Mouse (Mus musculus) hindbrain, embryonic 11.5 days (tissue): ENCODE results near the gene Nme6. TPM values are rescaled to one million over a fixed set of nuclear protein-coding genes. Genes with fewer than 3 reads are reported as not detected.
A peak's percentile ranks its signal among the peaks of the same experiment; 100 is the strongest.

Experiments
- ATAC-seq: fragments of 200-750 bp; cut with Nextera tagmentation; 2 replicates; pipeline ENCODE4 v1.8.0; 2017; ENCODE audit warnings: mild to moderate bottlenecking, moderate TSS enrichment, moderate library complexity; ENCODE audit not compliant: low FRiP score
- DNase-seq: peaks from one replicate; pipeline ENCODE4 v3.0.0-alpha.2; 2015; ENCODE audit warnings: low spot score
- H3K27ac ChIP-seq: fragments of 300-500 bp; sonication (generic); 2 replicates; pipeline ENCODE4 v1.5.1; 2014; ENCODE audit warnings: mild to moderate bottlenecking, low read depth, low read length
- H3K27me3 ChIP-seq: fragments of 300-500 bp; sonication (generic); 2 replicates; pipeline ENCODE4 v1.6.1; 2014; ENCODE audit warnings: mild to moderate bottlenecking, low read length, moderate library complexity, mixed read lengths; ENCODE audit not compliant: control insufficient read depth, insufficient read depth
- H3K36me3 ChIP-seq: fragments of 300-500 bp; sonication (generic); 2 replicates; pipeline ENCODE4 v1.6.1; 2014; ENCODE audit warnings: mild to moderate bottlenecking, low read length, moderate library complexity, mixed read lengths; ENCODE audit not compliant: control insufficient read depth, insufficient read depth
- H3K4me1 ChIP-seq: fragments of 300-500 bp; sonication (generic); replicated peaks from 2 replicates; pipeline ENCODE4 v1.6.1; 2014; ENCODE audit warnings: low read length, mixed read lengths; ENCODE audit not compliant: control insufficient read depth, insufficient read depth
- H3K4me2 ChIP-seq: fragments of 300-500 bp; sonication (generic); replicated peaks from 2 replicates; pipeline ENCODE4 v1.6.1; 2014; ENCODE audit warnings: mild to moderate bottlenecking, low read depth, low read length
- H3K4me3 ChIP-seq: fragments of 300-500 bp; sonication (generic); 2 replicates; pipeline ENCODE4 v1.5.1; 2014; ENCODE audit warnings: low read depth, low read length
- H3K9ac ChIP-seq: fragments of 300-500 bp; sonication (generic); 2 replicates; pipeline ENCODE4 v1.6.1; 2014; ENCODE audit warnings: low read depth, low read length
- H3K9me3 ChIP-seq: fragments of 300-500 bp; sonication (generic); 2 replicates; pipeline ENCODE4 v1.6.1; 2016; ENCODE audit warnings: low read length; ENCODE audit not compliant: control insufficient read depth
- WGBS: fragments of 180-500 bp; shearing (Covaris S2); extraction: QIAGEN DNeasy Blood & Tissue Kit; methylation state at CpG from one replicate; pipeline ENCODE4 v1.1.7; 2014; 5-methylcytosine and 5-hydroxymethylcytosine counted together
- polyA plus RNA-seq: library from polyadenylated mRNA; unstranded; fragments of >200 nt; fragmentation: Nextera tagmentation; extraction: Ambion mirVana; gene quantifications from 2 replicates; pipeline ENCODE4 v1.2.1, GENCODE M21; 2014

Nme6 gene
- polyA plus RNA-seq, 1 experiment from 2014 or later = 90.6 TPM

GRCm38 (mm10) chr9:109811980-109812379 is 20.6 kb upstream of the Nme6 start, which contains the start of gene Spink8:
TSS of gene Spink8 (plus strand) at chr9:109812280.
- ATAC-seq = no peak
- no peak within 1 kb of the TSS for H3K4me3 ChIP-seq
- 64% methylated on average over 1 of the region's 1 CpGs for WGBS
- H3K36me3 ChIP-seq = no peaks in the 10 kb centered on the region
- no peaks in the 10 kb centered on the region for H3K4me1 ChIP-seq
- H3K27me3 ChIP-seq = no peaks in the 10 kb centered on the region
- no peak within 1 kb of the TSS for H3K9ac ChIP-seq
- DNase-seq = no peak
- H3K27ac ChIP-seq = no peak within 1 kb of the TSS
- no peak within 1 kb of the TSS for H3K4me2 ChIP-seq
- no peaks in the 10 kb centered on the region for H3K9me3 ChIP-seq

DNA sequence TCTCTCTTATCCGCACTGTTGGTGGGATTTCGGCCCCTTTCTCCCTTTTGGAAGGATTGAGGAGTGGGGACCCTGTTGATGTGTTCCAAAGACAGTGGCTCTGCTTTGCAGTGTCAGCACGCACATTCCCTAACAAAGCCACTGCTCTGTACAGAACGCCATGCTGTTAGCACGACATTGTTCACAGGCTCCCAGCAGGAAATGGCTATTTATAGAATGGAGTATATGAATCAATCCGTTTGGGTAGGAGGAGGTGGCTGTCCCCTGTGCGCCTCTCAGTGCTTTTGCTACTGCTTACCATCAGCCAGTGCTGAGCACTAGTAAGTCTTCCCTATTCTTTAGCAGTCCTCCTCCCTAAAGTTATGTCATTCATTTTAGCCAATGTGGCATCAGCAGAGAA is 19.1 kb upstream of the Nme6 start:
- DNase-seq = peak; percentile 27
- no peaks in the 10 kb centered on the region for H3K27me3 ChIP-seq
- no peak overlapping the region for H3K27ac ChIP-seq
- ATAC-seq = peak; percentile 35; the same call in 1 of the 2 replicates
- no peak overlapping the region for H3K4me2 ChIP-seq
- no peak overlapping the region for H3K4me3 ChIP-seq
- WGBS = 52% methylated on average over 7 of the region's 7 CpGs
- no peaks in the 10 kb centered on the region for H3K36me3 ChIP-seq
- no peaks in the 10 kb centered on the region for H3K4me1 ChIP-seq
- H3K9me3 ChIP-seq = no peaks in the 10 kb centered on the region
- no peak overlapping the region for H3K9ac ChIP-seq

DNA sequence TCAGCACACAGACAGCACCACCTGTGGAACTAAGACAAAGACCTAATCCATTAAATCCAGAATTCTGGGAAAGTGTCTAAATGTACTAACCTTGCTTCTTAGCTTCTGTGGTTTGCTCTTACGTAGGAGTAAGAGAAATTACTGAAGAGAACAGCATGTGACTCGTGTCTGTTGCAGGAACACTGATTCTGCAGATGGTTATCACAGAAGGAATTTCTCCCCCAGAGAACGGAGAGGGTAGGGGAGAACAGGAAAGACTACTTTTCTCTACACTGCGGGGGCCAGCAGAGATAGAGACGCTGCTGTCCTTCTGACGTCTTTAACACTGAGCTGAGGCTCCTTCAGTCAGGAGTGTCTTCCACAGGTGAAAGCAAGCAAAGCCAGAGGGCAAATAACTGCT is 16.2 kb upstream of the Nme6 start:
- 60% methylated on average over 6 of the region's 6 CpGs for WGBS
- Histone ChIP-seq H3K4me1 (no peaks in the 10 kb centered on the region), H3K27me3 (no peaks in the 10 kb centered on the region), H3K4me3 (no peak overlapping the region), H3K9ac (no peak overlapping the region), H3K9me3 (no peaks in the 10 kb centered on the region), H3K4me2 (no peak overlapping the region), H3K36me3 (no peaks in the 10 kb centered on the region), H3K27ac (no peak overlapping the region)
- no peak for ATAC-seq
- no peak for DNase-seq

DNA sequence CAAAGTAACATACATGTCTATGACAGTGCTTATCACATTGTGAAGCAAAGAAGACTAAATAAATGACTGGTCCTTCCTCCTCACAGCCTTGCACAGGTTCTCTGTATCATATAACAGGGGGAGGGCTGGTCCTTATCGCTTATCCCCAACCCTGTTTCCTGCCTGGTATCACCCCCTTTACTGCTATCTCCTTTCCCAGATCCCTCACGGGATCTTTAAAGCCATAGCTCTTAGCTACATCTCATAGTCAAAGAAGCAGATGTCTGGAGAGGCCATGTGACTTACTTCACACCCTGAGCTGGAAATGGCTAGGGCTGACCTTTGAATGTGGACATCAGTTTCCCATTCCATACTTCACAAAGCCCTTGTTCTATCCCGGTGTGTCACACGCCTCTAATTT is 6.8 kb upstream of the Nme6 start:
- Histone ChIP-seq H3K27me3 (no peaks in the 10 kb centered on the region), H3K4me2 (no peak overlapping the region), H3K36me3 (no peaks in the 10 kb centered on the region), H3K9ac (no peak overlapping the region), H3K4me3 (no peak overlapping the region), H3K9me3 (no peaks in the 10 kb centered on the region), H3K27ac (no peak overlapping the region), H3K4me1 (no peaks in the 10 kb centered on the region)
- DNase-seq (no peak), ATAC-seq (no peak)
- WGBS = 72% methylated on average over 4 of the region's 4 CpGs

GRCm38 (mm10) chr9:109826181-109826580 is 6.4 kb upstream of the Nme6 start:
- DNase-seq (no peak), ATAC-seq (no peak)
- 80% methylated on average over 5 of the region's 5 CpGs for WGBS
- Histone ChIP-seq H3K9me3 (no peaks in the 10 kb centered on the region), H3K4me1 (no peaks in the 10 kb centered on the region), H3K27me3 (no peaks in the 10 kb centered on the region), H3K9ac (no peak overlapping the region), H3K4me3 (no peak overlapping the region), H3K4me2 (no peak overlapping the region), H3K27ac (no peak overlapping the region), H3K36me3 (no peaks in the 10 kb centered on the region)

DNA sequence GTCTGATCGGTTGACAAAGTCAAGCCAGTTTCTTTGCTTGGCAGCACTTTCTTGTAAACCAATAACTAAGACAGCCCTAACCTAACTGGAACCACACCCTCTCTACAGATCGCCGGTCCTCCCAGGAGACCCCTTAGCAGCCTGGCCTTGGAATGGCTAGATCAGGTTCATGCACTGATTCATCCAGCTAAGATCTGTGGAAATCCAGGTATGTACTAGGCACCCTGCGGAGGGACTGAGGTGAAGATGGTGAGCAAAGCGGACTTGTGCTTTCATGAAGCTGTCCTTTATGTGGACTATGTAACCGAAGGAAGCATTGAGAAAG is 501 bp downstream of the Nme6 start:
- 15% methylated on average over 6 of the region's 6 CpGs for WGBS
- 0 out of 2 replicates have a peak, but pooled peaks cover 3% of the 10 kb centered on the region for H3K4me1 ChIP-seq
- no peaks in the 10 kb centered on the region for H3K36me3 ChIP-seq
- H3K27me3 ChIP-seq = no peaks in the 10 kb centered on the region
- peak overlapping the region; percentile 62 for H3K9ac ChIP-seq
- peak overlapping the region; percentile 48 for H3K4me3 ChIP-seq
- H3K9me3 ChIP-seq = no peaks in the 10 kb centered on the region
- H3K27ac ChIP-seq = no peak overlapping the region
- DNase-seq = no peak
- ATAC-seq = peak; percentile 58
- H3K4me2 ChIP-seq = peak overlapping the region; percentile 40

- Histone ChIP-seq H3K4me3 (no peak within 1 kb of the TSS), H3K27ac (no peak within 1 kb of the TSS), H3K9me3 (no peaks in the 10 kb centered on the region), H3K36me3 (no peaks in the 10 kb centered on the region), H3K9ac (no peak within 1 kb of the TSS), H3K27me3 (no peaks in the 10 kb centered on the region), H3K4me2 (no peak within 1 kb of the TSS), H3K4me1 (no peaks in the 10 kb centered on the region)
- no peak for DNase-seq
- 85% methylated on average over 6 of the region's 6 CpGs for WGBS
- ATAC-seq = no peak
Observed at GRCm38 (mm10) chr9:109849312-109849758, 16.8 kb downstream of the Nme6 start, which contains the start of gene Camp. TSS of gene Camp (minus strand) at chr9:109849617.

DNA sequence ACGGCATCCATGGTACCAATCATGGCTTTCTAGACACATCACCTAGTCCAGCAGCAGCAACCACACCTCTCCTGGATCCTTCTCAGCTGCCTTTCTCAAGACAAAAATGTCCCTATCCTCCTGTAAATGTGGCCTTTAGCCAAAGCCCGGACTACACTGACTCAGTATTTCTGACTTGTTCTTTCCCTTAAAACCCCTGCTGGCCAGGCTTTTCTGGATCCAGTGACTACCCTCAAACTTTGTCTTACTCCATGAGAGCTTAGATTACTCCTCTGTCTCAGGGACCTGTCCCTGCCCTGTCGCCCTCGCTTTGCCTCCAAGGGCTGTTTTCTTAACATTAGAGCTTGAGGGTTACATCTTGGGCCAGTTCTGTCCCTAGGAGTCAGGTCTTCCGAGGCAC is 17.6 kb downstream of the Nme6 start:
- Histone ChIP-seq H3K4me3 (no peak overlapping the region), H3K9ac (no peak overlapping the region), H3K4me1 (no peaks in the 10 kb centered on the region), H3K27me3 (no peaks in the 10 kb centered on the region), H3K9me3 (no peaks in the 10 kb centered on the region), H3K4me2 (no peak overlapping the region), H3K27ac (no peak overlapping the region), H3K36me3 (no peaks in the 10 kb centered on the region)
- DNase-seq = no peak
- no peak for ATAC-seq
- WGBS = 91% methylated on average over 5 of the region's 5 CpGs

GRCm38 (mm10) chr9:109854341-109854740 is 21.8 kb downstream of the Nme6 start:
- Histone ChIP-seq H3K4me3 (no peak overlapping the region), H3K4me2 (no peak overlapping the region), H3K27me3 (no peaks in the 10 kb centered on the region), H3K4me1 (no peaks in the 10 kb centered on the region), H3K9ac (no peak overlapping the region), H3K27ac (no peak overlapping the region), H3K36me3 (no peaks in the 10 kb centered on the region), H3K9me3 (no peaks in the 10 kb centered on the region)
- WGBS = 77% methylated on average over 2 of the region's 2 CpGs
- no peak for DNase-seq
- ATAC-seq = no peak
